Mouse (Mus musculus) limb, embryonic 15.5 days (tissue): ENCODE results near the gene S100a1. TPM values are rescaled to one million over a fixed set of nuclear protein-coding genes. Genes with fewer than 3 reads are reported as not detected.

Experiments used
- ATAC-seq: fragments of 200-750 bp; cut with Nextera tagmentation; 2 replicates; pipeline ENCODE4 v1.8.0; 2017; ENCODE audit warnings: low read depth, moderate TSS enrichment; ENCODE audit not compliant: insufficient number of reproducible peaks, low FRiP score, low TSS enrichment
- H3K27ac ChIP-seq: fragments of 300-500 bp; sonication (generic); 2 replicates; pipeline ENCODE4 v1.5.1; 2015; ENCODE audit warnings: moderate library complexity, mild to moderate bottlenecking, inconsistent platforms
- H3K27me3 ChIP-seq: fragments of 300-500 bp; sonication (generic); 2 replicates; pipeline ENCODE4 v1.6.1; 2015; ENCODE audit warnings: inconsistent platforms
- H3K36me3 ChIP-seq: fragments of 300-500 bp; sonication (generic); 2 replicates; pipeline ENCODE4 v1.6.1; 2015; ENCODE audit warnings: inconsistent platforms
- H3K4me1 ChIP-seq: fragments of 300-500 bp; sonication (generic); 2 replicates; pipeline ENCODE4 v1.6.1; 2015; ENCODE audit warnings: inconsistent platforms
- H3K4me2 ChIP-seq: fragments of 300-500 bp; sonication (generic); 2 replicates; pipeline ENCODE4 v1.6.1; 2015; ENCODE audit warnings: mild to moderate bottlenecking, inconsistent platforms
- H3K4me3 ChIP-seq: fragments of 300-500 bp; sonication (generic); 2 replicates; pipeline ENCODE4 v1.5.1; 2015; ENCODE audit warnings: mild to moderate bottlenecking, inconsistent platforms
- H3K9ac ChIP-seq: fragments of 300-500 bp; sonication (generic); 2 replicates; pipeline ENCODE4 v1.6.1; 2015; ENCODE audit warnings: inconsistent platforms
- H3K9me3 ChIP-seq: fragments of 300-500 bp; sonication (generic); 2 replicates; pipeline ENCODE4 v1.6.1; 2016; ENCODE audit warnings: inconsistent platforms
- WGBS: fragments of 180-500 bp; shearing (Covaris S2); methylation state at CpG from one replicate; pipeline ENCODE4 v1.1.7; 2015; 5-methylcytosine and 5-hydroxymethylcytosine counted together
- polyA plus RNA-seq: library from polyadenylated mRNA; unstranded; fragments of >200 nt; fragmentation: Nextera tagmentation; extraction: Ambion mirVana; gene quantifications from 2 replicates; pipeline ENCODE4 v1.2.1, GENCODE M21; 2015

S100a1 gene
- polyA plus RNA-seq, 1 experiment from 2014 or later = 38.7 TPM

DNA sequence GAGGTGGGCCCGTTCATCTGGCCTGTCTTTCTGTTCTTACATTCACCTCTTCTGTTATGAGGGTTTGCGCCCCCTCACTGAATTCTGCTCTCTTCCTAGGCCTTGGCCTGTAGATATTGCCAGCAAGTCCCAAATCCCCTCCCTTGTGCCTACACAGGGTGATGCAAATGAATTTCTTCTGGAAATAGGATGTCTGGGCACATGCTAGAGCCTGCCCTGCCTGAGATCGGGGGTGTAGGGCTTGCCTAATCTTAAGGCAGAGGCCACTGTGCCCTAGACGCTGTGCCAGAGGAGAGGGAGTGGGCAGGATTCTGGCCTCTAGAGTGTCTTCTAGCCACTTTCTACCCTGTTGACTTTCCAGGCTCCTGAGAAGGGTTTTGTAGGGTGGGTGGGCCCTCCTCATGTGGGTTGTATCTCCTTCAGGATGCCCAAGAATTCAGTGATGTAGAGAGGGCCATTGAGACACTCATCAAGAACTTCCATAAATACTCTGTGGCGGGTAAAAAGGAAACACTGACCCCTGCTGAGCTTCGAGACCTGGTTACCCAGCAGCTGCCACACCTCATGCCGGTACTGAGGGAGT is 13.2 kb upstream of the S100a1 start:
- H3K9me3 ChIP-seq = no peaks in the 10 kb centered on the region
- peak overlapping the region; percentile 33; the same call in 1 of the 2 replicates for H3K27ac ChIP-seq
- peak overlapping the region; percentile 20 for H3K4me3 ChIP-seq
- no peak for ATAC-seq
- no peak overlapping the region for H3K9ac ChIP-seq
- no peaks in the 10 kb centered on the region for H3K27me3 ChIP-seq
- peak overlapping the region; percentile 10; the same call in 1 of the 2 replicates for H3K4me2 ChIP-seq
- peaks cover 13% of the 10 kb centered on the region; the same call in 1 of the 2 replicates for H3K4me1 ChIP-seq
- H3K36me3 ChIP-seq = no peaks in the 10 kb centered on the region
- 78% methylated on average over 7 of the region's 7 CpGs for WGBS

DNA sequence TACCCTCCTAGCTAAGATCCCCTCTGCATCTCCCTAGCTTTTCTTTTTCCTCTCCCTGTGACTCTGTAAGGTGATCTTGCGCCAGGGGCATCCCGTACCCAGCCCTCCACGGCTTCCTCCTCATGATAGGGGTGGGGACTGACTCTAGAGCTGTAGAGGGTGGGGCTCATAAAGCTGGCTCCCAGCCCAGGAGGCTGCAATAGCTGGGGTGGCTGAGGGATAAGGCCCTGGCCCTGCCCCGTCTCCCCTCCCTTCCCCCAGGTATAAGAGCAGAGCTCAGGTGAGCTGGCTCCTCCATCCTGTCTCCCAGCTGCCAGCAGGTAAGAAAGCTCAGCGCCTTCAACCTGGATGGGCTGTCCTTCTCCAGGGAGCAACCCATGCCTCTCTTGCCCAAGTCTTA is 12.4 kb upstream of the S100a1 start, which contains the start of gene S100a14:
S100a14 (plus strand) TSS at position 277 of the 400 bp plus-strand sequence.
- peak; percentile 70; the same call in 1 of the 2 replicates for ATAC-seq
- H3K4me3 ChIP-seq = peak within 1 kb of the TSS; percentile 20
- H3K27ac ChIP-seq = peak within 1 kb of the TSS; percentile 73

DNA sequence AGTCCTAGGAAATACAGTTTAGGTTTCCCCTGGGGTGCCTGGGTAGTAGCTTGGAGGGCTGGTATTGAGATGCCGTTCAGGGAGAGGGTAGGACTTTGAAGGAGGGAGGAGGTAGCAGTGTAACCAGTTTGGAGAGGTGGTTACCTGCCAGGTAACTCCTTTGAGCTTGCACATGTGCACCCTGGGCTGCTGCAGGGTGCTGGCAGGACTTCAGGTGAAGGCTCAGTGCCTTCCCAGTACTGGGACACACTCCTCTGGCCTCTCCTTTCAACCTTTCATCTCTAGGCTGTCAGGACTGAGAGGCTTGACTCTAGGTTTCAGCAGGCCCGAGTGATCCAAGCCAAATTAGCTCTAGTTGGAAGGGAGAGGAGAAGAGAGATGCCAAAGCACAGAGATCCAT is 11.9 kb upstream of the S100a1 start:
- peak overlapping the region; percentile 73 for H3K27ac ChIP-seq
- H3K36me3 ChIP-seq = no peaks in the 10 kb centered on the region
- H3K9me3 ChIP-seq = no peaks in the 10 kb centered on the region
- H3K9ac ChIP-seq = no peak overlapping the region
- H3K4me3 ChIP-seq = no peak overlapping the region
- peaks cover 13% of the 10 kb centered on the region; the same call in 1 of the 2 replicates for H3K4me1 ChIP-seq
- WGBS = 62% methylated on average over 2 of the region's 2 CpGs
- no peak overlapping the region for H3K4me2 ChIP-seq
- H3K27me3 ChIP-seq = no peaks in the 10 kb centered on the region
- peak; percentile 54; the same call in 1 of the 2 replicates for ATAC-seq

More for the DNA sequence above, 12.4 kb upstream of the S100a1 start, which contains the start of gene S100a14:
- Histone ChIP-seq H3K9ac (no peak within 1 kb of the TSS), H3K9me3 (no peaks in the 10 kb centered on the region), H3K4me2 (peak within 1 kb of the TSS; percentile 10; the same call in 1 of the 2 replicates), H3K27me3 (no peaks in the 10 kb centered on the region), H3K4me1 (peaks cover 13% of the 10 kb centered on the region; the same call in 1 of the 2 replicates), H3K36me3 (no peaks in the 10 kb centered on the region)
- 48% methylated on average over 5 of the region's 5 CpGs for WGBS

DNA sequence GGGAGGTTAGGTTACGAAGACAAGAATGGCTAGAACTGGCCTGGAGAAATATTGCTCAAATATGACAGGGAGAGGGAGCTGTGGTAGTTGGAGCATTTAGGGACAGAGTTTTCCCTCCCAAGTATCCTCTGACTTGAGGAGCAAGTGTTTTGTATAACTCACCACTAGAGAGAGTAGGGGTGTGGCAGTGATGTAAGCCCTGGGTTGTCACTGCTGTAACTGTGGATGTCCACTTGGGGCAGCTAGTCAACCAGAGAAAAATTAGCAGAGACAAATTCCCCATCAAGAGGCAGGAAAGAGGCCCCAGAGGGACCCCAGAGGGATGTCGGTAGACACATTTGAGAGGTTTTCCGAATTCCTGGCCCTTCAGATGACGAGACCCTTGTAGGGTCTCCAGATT is 11.2 kb upstream of the S100a1 start:
- H3K9me3 ChIP-seq = no peaks in the 10 kb centered on the region
- H3K9ac ChIP-seq = no peak overlapping the region
- H3K4me3 ChIP-seq = no peak overlapping the region
- WGBS = 48% methylated on average over 4 of the region's 4 CpGs
- H3K4me2 ChIP-seq = no peak overlapping the region
- peak overlapping the region; percentile 73; the same call in 1 of the 2 replicates for H3K27ac ChIP-seq
- H3K36me3 ChIP-seq = no peaks in the 10 kb centered on the region
- H3K4me1 ChIP-seq = peaks cover 13% of the 10 kb centered on the region; the same call in 1 of the 2 replicates
- no peak for ATAC-seq
- H3K27me3 ChIP-seq = no peaks in the 10 kb centered on the region

GRCm38 (mm10) chr3:90517711-90518110 is 3.5 kb upstream of the S100a1 start:
- Histone ChIP-seq H3K36me3 (no peaks in the 10 kb centered on the region), H3K4me2 (no peak overlapping the region), H3K27ac (no peak overlapping the region), H3K27me3 (0 out of 2 replicates have a peak, but pooled peaks cover 3% of the 10 kb centered on the region), H3K9ac (no peak overlapping the region), H3K4me3 (no peak overlapping the region), H3K9me3 (no peaks in the 10 kb centered on the region), H3K4me1 (peaks cover 28% of the 10 kb centered on the region)
- WGBS = 81% methylated on average over 4 of the region's 4 CpGs
- no peak for ATAC-seq

GRCm38 (mm10) chr3:90515789-90516188 is 1.6 kb upstream of the S100a1 start:
- WGBS = 96% methylated on average over 4 of the region's 4 CpGs
- Histone ChIP-seq H3K9me3 (no peaks in the 10 kb centered on the region), H3K4me1 (peaks cover 28% of the 10 kb centered on the region), H3K4me3 (no peak overlapping the region), H3K27me3 (0 out of 2 replicates have a peak, but pooled peaks cover 10% of the 10 kb centered on the region), H3K27ac (no peak overlapping the region), H3K4me2 (0 out of 2 replicates have a peak overlapping the region, but pooled peaks have one; percentile 75), H3K9ac (no peak overlapping the region), H3K36me3 (no peaks in the 10 kb centered on the region)
- ATAC-seq = no peak

DNA sequence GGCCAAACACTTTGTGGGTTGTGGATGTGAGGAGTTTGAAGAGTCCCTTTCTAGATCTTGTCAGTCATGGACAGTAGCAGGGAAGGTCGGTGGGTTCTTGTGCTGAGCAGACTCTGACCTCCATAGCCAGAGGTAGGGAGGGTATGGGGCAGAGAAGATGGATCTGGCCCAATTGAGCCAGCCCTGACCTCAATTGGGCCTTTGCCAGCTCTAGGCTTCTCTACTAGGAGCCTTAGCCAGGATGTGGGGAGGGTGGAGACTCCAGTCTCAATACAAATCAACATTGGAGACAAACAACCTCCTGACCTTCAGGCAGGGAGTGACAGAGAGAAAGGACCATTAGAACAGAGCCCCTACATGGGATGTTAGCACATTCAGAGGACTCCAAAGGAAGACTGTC is 1.1 kb upstream of the S100a1 start:
- peak overlapping the region; percentile 75 for H3K4me2 ChIP-seq
- no peaks in the 10 kb centered on the region for H3K36me3 ChIP-seq
- H3K4me1 ChIP-seq = peaks cover 28% of the 10 kb centered on the region
- peak overlapping the region; percentile 70; the same call in 1 of the 2 replicates for H3K27ac ChIP-seq
- no peaks in the 10 kb centered on the region for H3K9me3 ChIP-seq
- H3K4me3 ChIP-seq = peak overlapping the region; percentile 44
- 0 out of 2 replicates have a peak, but pooled peaks cover 10% of the 10 kb centered on the region for H3K27me3 ChIP-seq
- ATAC-seq = no peak
- 20% methylated on average over 1 of the region's 1 CpGs for WGBS
- H3K9ac ChIP-seq = peak overlapping the region; percentile 44; the same call in 1 of the 2 replicates

DNA sequence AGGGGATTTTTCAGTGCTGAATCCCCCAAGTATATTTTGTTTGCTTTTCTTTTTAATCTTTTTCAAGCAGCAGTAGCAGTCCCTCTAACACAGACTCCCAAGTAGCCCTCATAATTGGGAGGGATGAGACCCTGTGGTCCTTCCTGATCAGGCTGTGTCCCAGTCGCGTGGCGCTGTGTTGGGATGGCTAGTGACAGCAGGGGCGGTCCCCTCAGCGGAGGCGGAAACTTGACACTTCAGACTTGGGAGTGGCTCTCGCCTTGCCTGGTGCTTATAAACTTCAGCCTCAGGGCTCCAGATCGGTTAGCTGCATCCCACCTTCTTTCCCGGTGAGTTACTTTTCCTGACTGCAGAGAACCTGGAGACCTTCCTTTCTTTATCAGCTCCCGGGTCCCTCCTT is 499 bp upstream of the S100a1 start:
- H3K36me3 ChIP-seq = no peaks in the 10 kb centered on the region
- peak; percentile 70 for ATAC-seq

DNA sequence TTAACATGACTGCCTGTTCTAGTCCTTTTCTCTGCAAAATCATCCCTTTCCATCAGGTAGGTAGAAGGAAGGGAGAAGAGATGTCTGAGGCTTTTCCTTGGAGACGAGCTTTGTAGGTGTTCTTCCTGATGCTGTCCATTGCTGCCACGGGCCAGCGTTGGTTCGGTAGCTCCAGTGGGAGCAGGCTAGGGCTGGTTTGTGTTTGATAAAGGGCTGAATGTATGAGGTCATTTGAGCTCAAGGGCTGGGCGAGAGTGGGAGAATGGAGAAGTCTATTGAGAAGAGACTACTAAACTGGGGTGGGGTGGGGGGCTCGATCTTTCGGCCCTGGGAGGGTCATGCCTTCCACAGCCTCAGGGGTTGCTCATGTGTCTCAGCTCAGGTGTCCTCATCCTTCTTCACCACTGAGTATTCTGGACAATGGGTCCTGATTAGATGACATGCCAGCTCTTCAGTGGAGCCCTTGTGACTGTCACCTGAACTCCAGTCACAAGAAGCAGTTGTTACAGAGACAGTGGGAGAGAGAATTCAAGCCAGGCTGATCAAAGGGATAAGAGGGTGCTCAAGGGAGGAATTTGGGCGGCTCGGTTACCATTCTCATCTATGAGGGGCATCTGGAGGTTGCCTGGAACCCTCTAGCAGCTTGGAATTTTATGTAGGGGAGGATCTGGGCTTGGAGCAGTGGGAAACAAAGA is 1.1 kb downstream of the S100a1 start:
- H3K9ac ChIP-seq = no peak overlapping the region
- no peak overlapping the region for H3K27ac ChIP-seq
- no peak for ATAC-seq
- H3K9me3 ChIP-seq = no peaks in the 10 kb centered on the region
- peak overlapping the region; percentile 75; the same call in 1 of the 2 replicates for H3K4me2 ChIP-seq
- H3K4me1 ChIP-seq = peaks cover 29% of the 10 kb centered on the region
- no peaks in the 10 kb centered on the region for H3K36me3 ChIP-seq
- H3K27me3 ChIP-seq = 0 out of 2 replicates have a peak, but pooled peaks cover 10% of the 10 kb centered on the region
- WGBS = 78% methylated on average over 9 of the region's 9 CpGs
- H3K4me3 ChIP-seq = 0 out of 2 replicates have a peak overlapping the region, but pooled peaks have one; percentile 44

More for the DNA sequence above, 499 bp upstream of the S100a1 start:
- 0% methylated on average over 10 of the region's 10 CpGs for WGBS
- H3K4me3 ChIP-seq = peak overlapping the region; percentile 44
- H3K9ac ChIP-seq = peak overlapping the region; percentile 44
- H3K27ac ChIP-seq = peak overlapping the region; percentile 70
- no peaks in the 10 kb centered on the region for H3K9me3 ChIP-seq
- H3K27me3 ChIP-seq = 0 out of 2 replicates have a peak, but pooled peaks cover 10% of the 10 kb centered on the region
- H3K4me2 ChIP-seq = peak overlapping the region; percentile 75
- peaks cover 28% of the 10 kb centered on the region for H3K4me1 ChIP-seq

- peaks cover 5% of the 10 kb centered on the region for H3K36me3 ChIP-seq
- H3K4me2 ChIP-seq = no peak overlapping the region
- WGBS = 81% methylated on average over 5 of the region's 5 CpGs
- 0 out of 2 replicates have a peak, but pooled peaks cover 10% of the 10 kb centered on the region for H3K27me3 ChIP-seq
- H3K9me3 ChIP-seq = no peaks in the 10 kb centered on the region
- H3K4me3 ChIP-seq = no peak overlapping the region
- no peak overlapping the region for H3K9ac ChIP-seq
- H3K27ac ChIP-seq = no peak overlapping the region
- no peak for ATAC-seq
- H3K4me1 ChIP-seq = peaks cover 37% of the 10 kb centered on the region
Observed at GRCm38 (mm10) chr3:90512276-90512675, 1.9 kb downstream of the S100a1 start.

DNA sequence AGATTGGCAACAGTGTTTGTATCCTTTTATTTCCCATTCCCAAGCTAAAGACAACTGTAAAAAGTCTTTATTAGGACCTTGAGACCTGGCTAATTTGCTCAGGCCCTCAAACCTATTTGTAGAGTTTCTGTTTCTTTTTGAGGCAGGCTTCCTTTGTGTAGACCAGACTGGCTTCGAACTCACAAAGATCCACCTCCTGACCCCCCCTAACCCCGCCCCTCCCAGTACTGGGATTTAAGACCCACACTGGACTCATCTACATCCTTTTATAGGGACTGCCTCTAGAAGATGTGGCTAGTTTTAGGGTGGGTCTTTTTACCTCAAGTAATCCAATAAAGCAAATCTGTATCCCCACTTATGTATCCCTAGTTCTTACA is 4.5 kb downstream of the S100a1 start:
- no peak overlapping the region for H3K9ac ChIP-seq
- WGBS = 23% methylated on average over 2 of the region's 2 CpGs

More for the DNA sequence above, 4.5 kb downstream of the S100a1 start:
- Histone ChIP-seq H3K27ac (peak overlapping the region; percentile 94), H3K27me3 (0 out of 2 replicates have a peak, but pooled peaks cover 10% of the 10 kb centered on the region), H3K4me3 (peak overlapping the region; percentile 89), H3K36me3 (peaks cover 27% of the 10 kb centered on the region), H3K4me2 (peak overlapping the region; percentile 40), H3K4me1 (peaks cover 27% of the 10 kb centered on the region), H3K9me3 (no peaks in the 10 kb centered on the region)
- no peak for ATAC-seq
